Mouse (Mus musculus) thymus, adult 2 months (tissue): ENCODE measurements at regions not wholly inside any gene's neighbourhood (a gene's known extent, or its start where the extent isn't known, plus 50 kb on each side); places are given as distances from the start of the nearest gene placed in this dataset.

Source experiments
- DNase-seq: peaks from one replicate; pipeline ENCODE4 v3.0.0; 2021
- H3K27ac ChIP-seq: fragments of 200-500 bp; 2 replicates; pipeline ENCODE4 v1.5.1; 2012; ENCODE audit warnings: low read length, control low read depth; ENCODE audit not compliant: control insufficient read depth, insufficient read depth
- H3K27me3 ChIP-seq: fragments of 200-500 bp; 2 replicates; pipeline ENCODE4 v1.6.1; 2012; ENCODE audit warnings: mild to moderate bottlenecking, low read length, moderate library complexity, mixed read lengths; ENCODE audit not compliant: control insufficient read depth, insufficient read depth
- H3K36me3 ChIP-seq: fragments of 200-500 bp; 2 replicates; pipeline ENCODE4 v1.6.1; 2012; ENCODE audit warnings: mild to moderate bottlenecking, low read length, moderate library complexity; ENCODE audit not compliant: control insufficient read depth, insufficient read depth
- H3K4me1 ChIP-seq: fragments of 200-500 bp; replicated peaks from 2 replicates; pipeline ENCODE4 v1.6.1; 2012; ENCODE audit warnings: low read length; ENCODE audit not compliant: control insufficient read depth, insufficient read depth
- H3K4me3 ChIP-seq: fragments of 200-500 bp; 2 replicates; pipeline ENCODE4 v1.5.1; 2012; ENCODE audit warnings: mild to moderate bottlenecking, low read length, control low read depth, moderate library complexity; ENCODE audit not compliant: control insufficient read depth, insufficient read depth
- CTCF ChIP-seq: fragments of 200-500 bp; IDR thresholded peaks from 2 replicates; pipeline ENCODE4 v1.5.1; 2012; ENCODE audit warnings: mild to moderate bottlenecking, control low read depth, low read length, moderate library complexity, borderline replicate concordance; ENCODE audit not compliant: control insufficient read depth, poor library complexity, insufficient read depth; ENCODE audit errors: extremely low read depth
- POLR2A ChIP-seq: fragments of 200-500 bp; IDR thresholded peaks from 2 replicates; pipeline ENCODE4 v1.6.1; 2012; ENCODE audit warnings: mild to moderate bottlenecking, low read length, control low read depth, moderate library complexity; ENCODE audit not compliant: control insufficient read depth, poor library complexity, insufficient read depth; ENCODE audit errors: extremely low read depth
- WGBS: fragments of 180-500 bp; shearing (Covaris S2); methylation state at CpG from one replicate; pipeline ENCODE4 v1.1.7; 2018; 5-methylcytosine and 5-hydroxymethylcytosine counted together

GRCm38 (mm10) chr7:113059967-113060284 lies 106.2 kb downstream of the Rassf10 start:
- H3K27me3 ChIP-seq = no peaks in the 10 kb centered on the region
- WGBS = 71% methylated on average over 5 of the region's 5 CpGs
- no peaks in the 10 kb centered on the region for H3K4me1 ChIP-seq
- no peak overlapping the region for H3K4me3 ChIP-seq
- H3K27ac ChIP-seq = no peak overlapping the region
- no peak for DNase-seq
- TF ChIP-seq CTCF (no peak), POLR2A (no peak)
- H3K36me3 ChIP-seq = no peaks in the 10 kb centered on the region

GRCm38 (mm10) chr7:113060991-113061390 lies 107.2 kb downstream of the Rassf10 start:
- no peak overlapping the region for H3K4me3 ChIP-seq
- TF ChIP-seq POLR2A = no peak
- TF ChIP-seq CTCF = no peak
- DNase-seq = no peak
- H3K36me3 ChIP-seq = no peaks in the 10 kb centered on the region
- H3K4me1 ChIP-seq = no peaks in the 10 kb centered on the region
- H3K27ac ChIP-seq = no peak overlapping the region
- no peaks in the 10 kb centered on the region for H3K27me3 ChIP-seq
- 93% methylated on average over 7 of the region's 7 CpGs for WGBS

GRCm38 (mm10) chr7:113066536-113066935 lies 112.8 kb downstream of the Rassf10 start:
- TF ChIP-seq POLR2A (no peak), CTCF (no peak)
- H3K36me3 ChIP-seq = no peaks in the 10 kb centered on the region
- WGBS = 55% methylated on average over 12 of the region's 12 CpGs
- H3K4me1 ChIP-seq = no peaks in the 10 kb centered on the region
- no peaks in the 10 kb centered on the region for H3K27me3 ChIP-seq
- H3K27ac ChIP-seq = no peak overlapping the region
- H3K4me3 ChIP-seq = no peak overlapping the region
- no peak for DNase-seq

GRCm38 (mm10) chr7:113068296-113068695 lies 114.5 kb downstream of the Rassf10 start:
- TF ChIP-seq POLR2A = no peak
- TF ChIP-seq CTCF = no peak
- H3K4me3 ChIP-seq = no peak overlapping the region

GRCm38 (mm10) chr7:113069336-113069924 lies 115.7 kb downstream of the Rassf10 start:
- DNase-seq = no peak
- H3K4me3 ChIP-seq = no peak overlapping the region
- H3K27ac ChIP-seq = no peak overlapping the region
- WGBS = 70% methylated on average over 4 of the region's 4 CpGs
- H3K4me1 ChIP-seq = no peaks in the 10 kb centered on the region
- H3K36me3 ChIP-seq = no peaks in the 10 kb centered on the region
- TF ChIP-seq POLR2A = no peak
- no peak for TF ChIP-seq CTCF
- no peaks in the 10 kb centered on the region for H3K27me3 ChIP-seq

More at GRCm38 (mm10) chr7:113068296-113068695, 114.5 kb downstream of the Rassf10 start:
- DNase-seq = no peak
- Histone ChIP-seq H3K27ac (no peak overlapping the region), H3K27me3 (no peaks in the 10 kb centered on the region), H3K4me1 (no peaks in the 10 kb centered on the region), H3K36me3 (no peaks in the 10 kb centered on the region)
- WGBS = 98% methylated on average over 6 of the region's 6 CpGs

- no peaks in the 10 kb centered on the region for H3K36me3 ChIP-seq
- no peak overlapping the region for H3K27ac ChIP-seq
- H3K4me1 ChIP-seq = no peaks in the 10 kb centered on the region
- DNase-seq = no peak
- no peaks in the 10 kb centered on the region for H3K27me3 ChIP-seq
- WGBS = 82% methylated on average over 1 of the region's 1 CpGs
- H3K4me3 ChIP-seq = no peak overlapping the region
- TF ChIP-seq POLR2A = no peak
- TF ChIP-seq CTCF = no peak
Observed at GRCm38 (mm10) chr7:113071418-113071817, 117.7 kb downstream of the Rassf10 start.

GRCm38 (mm10) chr7:113073781-113074180 lies 120.0 kb downstream of the Rassf10 start:
- H3K27me3 ChIP-seq = no peaks in the 10 kb centered on the region
- H3K4me3 ChIP-seq = no peak overlapping the region
- no peak overlapping the region for H3K27ac ChIP-seq
- no peak for TF ChIP-seq CTCF
- no peak for TF ChIP-seq POLR2A
- WGBS = 80% methylated on average over 6 of the region's 6 CpGs
- H3K4me1 ChIP-seq = no peaks in the 10 kb centered on the region
- DNase-seq = no peak
- H3K36me3 ChIP-seq = no peaks in the 10 kb centered on the region
